Mouse (Mus musculus) brain, embryonic 14.5 days (tissue): ENCODE measurements at regions not wholly inside any gene's neighbourhood (a gene's known extent, or its start where the extent isn't known, plus 50 kb on each side); places are given as distances from the start of the nearest gene placed in this dataset.

ENCODE experiments used
- DNase-seq: peaks from one replicate; pipeline ENCODE4 v3.0.0-alpha.2; 2011; ENCODE audit warnings: low read depth
- CTCF ChIP-seq: fragments of 200-500 bp; IDR thresholded peaks from 2 replicates; pipeline ENCODE4 v1.5.1; 2012; ENCODE audit warnings: inconsistent platforms, mild to moderate bottlenecking, moderate library complexity, borderline replicate concordance; ENCODE audit not compliant: insufficient read depth, insufficient read length; ENCODE audit errors: extremely low read depth
- POLR2A ChIP-seq: fragments of 200-500 bp; IDR thresholded peaks from 2 replicates; pipeline ENCODE4 v1.6.1; 2012; ENCODE audit warnings: mild to moderate bottlenecking, inconsistent platforms, borderline replicate concordance; ENCODE audit not compliant: poor library complexity, insufficient read depth, insufficient read length, severe bottlenecking; ENCODE audit errors: extremely low read depth

DNA sequence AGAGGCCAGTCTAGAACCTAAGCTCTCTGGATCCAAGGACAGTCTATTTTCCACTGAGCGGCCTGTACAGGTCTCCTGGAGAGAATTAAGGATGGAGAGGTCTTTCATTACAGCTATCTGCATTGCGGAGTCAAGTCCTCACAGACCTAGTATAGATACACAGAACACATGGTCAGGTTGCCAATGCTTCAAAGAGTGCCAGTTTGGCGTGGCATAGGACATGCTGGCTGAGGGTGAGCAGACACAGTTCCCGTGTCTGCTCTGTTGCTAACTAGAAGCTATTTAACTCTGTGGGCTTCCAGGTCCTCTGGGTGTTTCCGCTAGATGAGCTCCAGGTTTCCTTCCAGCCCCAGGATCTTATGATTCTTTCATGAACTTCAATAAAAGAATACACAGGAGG lies 169.0 kb upstream of the Igfbp7 start:
- DNase-seq = no peak
- no peak for TF ChIP-seq POLR2A
- TF ChIP-seq CTCF = no peak

DNA sequence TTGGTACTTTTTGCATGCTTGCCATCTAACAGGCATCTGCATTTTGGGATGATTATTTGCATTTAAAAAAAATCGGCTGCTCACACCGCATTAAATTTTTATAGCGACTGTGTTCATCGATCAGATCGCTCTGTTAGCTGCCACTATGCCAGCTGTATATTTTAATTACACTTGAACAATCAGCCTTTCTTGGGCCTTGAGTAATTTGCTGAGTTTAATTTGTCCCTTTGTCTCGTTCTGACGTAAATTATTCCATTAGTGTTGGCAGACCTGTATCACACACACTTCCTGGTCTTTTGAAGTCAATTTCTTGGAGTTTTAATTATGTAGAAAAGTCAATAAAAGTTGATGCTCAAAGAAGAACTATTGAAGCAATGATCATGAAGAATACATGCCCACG lies 167.9 kb upstream of the Igfbp7 start:
- TF ChIP-seq CTCF (no peak), POLR2A (no peak)
- peak; percentile 77 for DNase-seq

DNA sequence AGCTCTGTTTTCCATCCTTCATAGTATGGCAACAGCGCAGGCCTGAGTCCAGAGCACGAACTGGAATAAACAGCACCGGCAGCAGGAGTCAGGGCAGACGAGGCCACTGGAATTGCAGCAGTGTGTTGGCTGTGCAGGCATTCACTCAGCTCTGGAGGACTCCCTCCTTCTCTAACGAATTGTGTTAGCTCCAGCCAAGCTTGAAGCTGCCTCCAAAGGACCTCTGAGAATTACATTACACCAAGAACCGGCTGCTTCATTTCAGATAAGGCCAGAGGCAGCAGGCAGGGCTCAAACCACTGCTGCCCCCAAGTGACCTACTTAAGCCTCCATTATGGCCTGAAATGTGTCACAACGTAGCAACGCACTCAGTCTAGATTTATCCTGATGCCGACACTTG lies 162.5 kb upstream of the Igfbp7 start:
- peak; percentile 40 for DNase-seq
- TF ChIP-seq CTCF = no peak
- TF ChIP-seq POLR2A = no peak

DNA sequence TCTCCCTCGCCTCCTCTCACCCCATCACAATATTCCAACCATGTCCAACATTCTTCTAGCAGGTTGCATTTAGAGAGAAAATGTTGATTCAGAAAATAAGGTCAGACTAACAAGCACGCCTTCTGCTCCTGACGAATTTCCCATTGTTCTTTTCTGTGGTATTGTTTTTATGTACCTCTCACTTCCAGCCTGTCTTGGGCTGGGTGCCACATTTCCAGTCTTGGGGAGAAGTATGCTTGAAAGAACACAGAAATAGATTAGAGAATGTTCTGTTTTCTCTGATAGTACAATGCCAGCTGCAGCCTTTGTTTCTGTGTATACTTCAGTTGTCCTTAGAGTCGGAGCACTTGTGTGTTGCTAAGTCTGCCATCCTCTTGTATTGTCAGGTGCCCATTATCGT lies 160.3 kb upstream of the Igfbp7 start:
- TF ChIP-seq POLR2A (no peak), CTCF (no peak)
- DNase-seq = peak; percentile 20

DNA sequence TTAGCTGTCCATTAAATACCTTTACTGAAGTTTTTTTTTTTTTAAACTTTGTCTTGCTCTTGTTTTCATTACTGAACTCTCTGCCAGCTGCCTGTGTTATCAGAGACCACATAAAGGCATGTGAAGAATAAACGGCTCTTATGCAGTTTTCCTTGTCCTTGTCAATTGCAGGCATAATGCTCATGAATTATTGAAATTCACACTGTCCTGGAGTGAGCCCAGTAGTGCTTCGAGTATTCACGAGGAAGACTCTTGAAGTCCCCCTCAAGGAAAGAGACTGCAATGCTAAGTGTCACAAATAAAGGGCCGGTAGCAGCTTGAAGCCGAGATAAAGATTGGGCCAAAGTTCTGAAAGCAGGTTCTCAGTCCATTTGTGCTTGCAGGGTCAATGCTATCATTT lies 144.7 kb upstream of the Igfbp7 start:
- TF ChIP-seq POLR2A = no peak
- no peak for TF ChIP-seq CTCF

DNA sequence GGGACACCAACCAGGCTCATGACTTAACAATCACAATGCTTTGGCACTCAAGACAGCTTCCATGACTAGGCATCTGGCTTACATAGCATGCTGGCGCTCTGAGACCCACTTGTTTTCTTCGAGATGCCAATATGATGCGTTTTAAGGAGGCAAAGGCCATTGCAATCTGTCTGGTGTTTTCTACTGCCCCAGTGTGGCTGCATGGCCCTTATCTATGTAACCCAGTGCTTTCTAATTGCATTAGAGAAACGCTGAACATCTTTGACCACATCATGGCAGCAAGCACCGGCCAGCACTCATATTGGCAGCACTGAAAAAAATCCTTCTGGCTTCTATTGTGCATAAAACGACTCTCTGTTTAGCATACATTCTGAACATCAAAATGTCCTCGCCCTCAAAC lies 144.2 kb upstream of the Igfbp7 start:
- TF ChIP-seq CTCF (no peak), POLR2A (no peak)
- DNase-seq = no peak

More for the DNA sequence above, 144.7 kb upstream of the Igfbp7 start:
- peak; percentile 39 for DNase-seq

DNA sequence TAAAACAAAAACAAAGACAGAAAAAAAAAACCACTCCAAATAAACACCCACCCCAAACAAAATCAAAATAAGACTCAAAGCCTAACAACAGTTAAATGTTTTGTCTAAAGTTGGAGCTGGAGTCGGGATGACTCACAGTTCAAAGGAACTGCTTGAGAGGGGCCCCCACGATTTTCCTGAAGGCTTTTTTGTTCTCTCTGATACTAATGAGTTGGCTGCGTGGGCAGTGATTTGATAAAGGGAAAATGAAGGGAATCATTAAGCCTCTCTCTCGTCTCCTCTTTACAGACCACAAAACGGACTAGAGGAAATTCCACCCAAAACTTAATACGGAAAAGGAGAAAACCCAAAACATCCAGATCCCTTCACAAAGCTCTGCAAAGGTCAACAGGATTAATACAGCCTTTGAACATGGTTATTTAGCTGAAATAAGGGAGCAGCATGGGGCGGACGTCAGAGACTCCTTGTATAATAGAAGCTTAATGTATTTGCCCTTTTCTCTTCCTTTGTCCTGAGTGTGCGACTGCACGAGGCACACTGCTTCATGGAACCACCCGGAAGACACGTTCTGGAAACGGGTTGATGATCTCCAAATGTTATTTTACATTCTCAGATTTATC lies 138.3 kb upstream of the Igfbp7 start:
- peak; percentile 72 for DNase-seq

DNA sequence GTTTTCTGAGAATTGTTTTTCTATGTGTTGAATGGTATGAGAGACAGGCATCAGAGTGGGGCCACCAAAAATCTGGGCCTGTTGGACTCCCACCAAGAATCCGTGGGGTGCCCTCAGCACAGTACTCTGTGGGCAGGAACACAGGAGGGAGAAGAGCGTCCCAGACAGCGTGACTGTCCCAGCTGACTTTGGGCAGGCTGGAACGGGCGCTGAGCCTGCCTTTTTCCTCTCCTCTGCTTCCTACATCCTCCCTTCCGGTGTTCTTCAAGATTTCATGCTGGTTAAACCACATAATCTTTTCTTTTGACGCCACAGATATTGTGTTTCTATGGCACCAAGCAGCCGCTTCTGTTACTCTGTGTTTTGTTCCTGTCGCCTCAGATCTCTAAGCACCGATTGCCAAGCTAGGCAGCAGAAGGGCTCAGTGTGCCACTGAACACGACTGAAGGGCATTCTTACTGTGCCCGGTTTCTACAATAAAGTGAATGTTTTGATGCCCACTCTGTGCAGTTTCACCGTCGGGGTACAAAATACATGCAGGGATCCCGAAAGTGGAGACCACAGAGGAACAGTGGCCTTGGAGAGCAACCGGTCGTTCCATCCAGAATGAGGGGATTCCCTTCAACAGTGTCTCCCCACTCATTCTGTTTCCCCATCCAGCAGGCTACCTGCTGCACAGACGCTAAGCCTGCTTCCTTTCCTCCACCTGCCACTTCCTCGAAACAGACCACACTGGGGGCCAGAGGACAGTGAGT lies 124.6 kb upstream of the Igfbp7 start:
- peak; percentile 55 for DNase-seq
- no peak for TF ChIP-seq POLR2A
- no peak for TF ChIP-seq CTCF

More for the DNA sequence above, 138.3 kb upstream of the Igfbp7 start:
- TF ChIP-seq POLR2A (no peak), CTCF (no peak)

DNA sequence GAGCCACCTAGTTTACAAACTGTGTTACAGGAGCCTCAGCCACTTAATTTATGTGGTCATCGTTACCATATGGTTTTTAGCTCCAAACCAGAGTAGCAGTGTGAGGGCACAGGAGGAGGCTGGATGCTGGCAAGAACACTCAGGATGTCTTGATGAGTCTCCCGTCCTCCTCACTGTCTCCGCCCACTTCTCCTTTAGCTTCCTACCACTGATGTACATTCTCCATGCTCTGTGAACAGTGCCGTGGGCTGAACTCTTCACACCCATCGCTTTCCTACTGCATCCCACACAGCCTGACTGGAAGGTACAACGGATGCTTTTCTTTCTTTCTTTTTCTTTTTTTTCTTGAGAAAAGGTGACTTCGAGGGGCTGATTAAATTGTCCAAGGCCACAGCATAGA lies 122.5 kb upstream of the Igfbp7 start:
- TF ChIP-seq CTCF = no peak
- no peak for TF ChIP-seq POLR2A
- DNase-seq = no peak

DNA sequence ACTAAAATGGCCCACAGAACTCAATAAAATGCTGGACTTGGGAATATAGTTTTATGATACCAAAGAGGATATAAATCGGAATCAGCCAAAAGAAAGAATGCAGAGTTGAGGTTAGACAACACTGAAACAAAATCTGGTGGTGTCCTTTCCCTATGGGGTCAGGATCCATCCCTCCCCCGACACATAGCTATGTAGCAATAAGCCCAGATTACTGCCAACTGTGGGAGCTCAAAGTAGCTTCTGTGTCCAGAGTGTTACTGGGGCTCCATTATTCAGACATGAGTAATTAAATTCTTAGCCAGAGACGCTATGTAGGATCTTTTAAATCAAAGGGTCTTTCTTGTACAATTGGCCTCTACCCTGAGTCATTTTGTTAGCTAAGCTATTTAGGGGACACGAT lies 109.4 kb upstream of the Igfbp7 start:
- TF ChIP-seq POLR2A (no peak), CTCF (no peak)
- DNase-seq = no peak

DNA sequence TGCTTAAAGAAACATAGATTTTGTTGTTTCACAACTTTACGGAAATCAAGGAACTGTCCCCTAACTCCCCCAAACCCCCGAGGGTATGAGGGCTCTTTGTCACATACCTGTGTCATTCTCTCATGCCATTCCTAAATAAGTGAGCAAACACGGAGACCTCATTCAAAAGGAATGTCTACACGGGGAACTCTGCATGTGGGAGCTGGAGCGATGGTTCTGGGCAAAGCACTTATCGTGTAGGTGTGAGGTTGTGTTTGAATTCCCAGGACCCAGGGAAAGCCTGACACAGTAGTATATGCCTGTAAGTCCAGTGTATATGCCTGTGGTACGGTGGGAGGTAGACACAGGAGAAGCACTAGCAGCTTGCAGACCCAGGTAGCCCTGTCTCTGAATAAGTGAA lies 107.6 kb upstream of the Igfbp7 start:
- DNase-seq = no peak
- no peak for TF ChIP-seq CTCF
- no peak for TF ChIP-seq POLR2A

DNA sequence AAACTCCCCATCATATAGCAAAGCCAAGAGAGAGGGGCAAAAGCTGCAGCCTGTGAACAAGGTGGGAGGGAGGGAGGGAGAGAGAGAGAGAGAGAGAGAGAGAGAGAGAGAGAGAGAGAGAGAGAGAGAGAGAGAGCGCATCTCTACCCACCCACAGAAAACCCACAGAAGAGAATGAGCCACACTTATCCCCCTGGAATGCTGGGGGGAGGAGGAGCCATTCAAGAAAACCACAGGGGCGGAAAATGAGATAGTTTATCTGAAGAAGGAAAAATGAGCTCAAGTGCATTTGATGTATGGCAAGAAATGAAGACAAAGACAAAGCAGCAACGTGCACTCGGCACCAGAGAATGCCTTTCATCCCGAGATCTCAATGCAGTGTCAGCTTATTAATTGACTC lies 94.8 kb upstream of the Igfbp7 start:
- TF ChIP-seq CTCF (no peak), POLR2A (no peak)
- peak; percentile 71 for DNase-seq

DNA sequence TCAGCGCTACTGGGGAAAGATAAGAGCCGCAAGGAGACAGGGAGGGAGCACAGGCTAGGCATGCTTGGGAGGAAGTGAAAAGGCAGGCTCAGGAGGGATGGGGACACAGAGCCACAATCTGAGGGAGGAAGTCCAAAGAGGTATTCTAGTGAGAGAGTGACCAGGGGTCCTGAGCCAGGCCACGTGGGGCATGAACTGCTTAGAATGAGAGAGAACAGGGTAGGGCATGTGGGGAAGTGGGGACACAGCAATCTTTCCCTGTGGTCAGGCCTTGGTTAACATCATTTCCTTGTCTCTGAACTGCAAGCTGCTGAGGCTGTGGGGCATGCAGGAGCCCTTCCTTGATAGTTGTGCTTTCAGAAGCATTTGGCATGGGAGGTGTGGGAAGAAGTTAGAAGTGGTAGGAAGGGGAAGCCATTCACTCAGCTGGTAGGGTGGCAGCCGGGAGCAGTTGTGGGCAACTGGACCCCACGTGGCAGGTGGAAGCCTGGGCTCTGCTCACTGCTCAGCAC lies 92.2 kb upstream of the Igfbp7 start:
- no peak for DNase-seq
- no peak for TF ChIP-seq CTCF
- no peak for TF ChIP-seq POLR2A
